Mouse (Mus musculus): ENCODE data around the gene Thg1l.

Thg1l gene

GRCm38 (mm10) chr11:45927456-45927855 lies 27.8 kb downstream of the Thg1l start:
- no peak for DNase-seq (ENCODE audit: low spot score)

- peak; percentile 65 for DNase-seq (ENCODE audit: low spot score)
Observed at GRCm38 (mm10) chr11:45926640-45927082, 28.6 kb downstream of the Thg1l start.

- no peak for DNase-seq (ENCODE audit: low spot score)
Observed at GRCm38 (mm10) chr11:45925436-45925835, 29.9 kb downstream of the Thg1l start.

GRCm38 (mm10) chr11:45921480-45921898 lies 33.8 kb downstream of the Thg1l start:
- no peak for DNase-seq (ENCODE audit: low spot score)

DNA sequence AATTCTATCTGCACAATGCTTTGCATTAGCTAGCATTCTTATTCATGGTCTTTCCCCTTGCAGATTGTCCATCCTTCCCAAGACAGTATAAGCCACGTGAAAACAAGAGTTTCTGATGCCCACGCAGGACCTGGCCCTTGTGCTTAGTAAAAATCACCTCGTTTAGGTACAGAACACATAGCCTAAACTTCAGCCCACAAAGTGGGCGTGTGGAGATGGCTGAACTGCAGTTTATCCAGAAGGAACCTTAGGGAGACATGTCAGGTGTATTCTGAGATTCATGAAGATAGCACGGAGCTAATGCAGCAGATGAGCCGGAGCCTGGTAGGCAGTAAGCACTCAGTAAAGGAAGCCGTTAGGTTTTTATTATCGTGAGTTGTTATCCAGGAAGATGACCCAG lies 34.3 kb downstream of the Thg1l start:
- DNase-seq (ENCODE audit: low spot score) = no peak

DNA sequence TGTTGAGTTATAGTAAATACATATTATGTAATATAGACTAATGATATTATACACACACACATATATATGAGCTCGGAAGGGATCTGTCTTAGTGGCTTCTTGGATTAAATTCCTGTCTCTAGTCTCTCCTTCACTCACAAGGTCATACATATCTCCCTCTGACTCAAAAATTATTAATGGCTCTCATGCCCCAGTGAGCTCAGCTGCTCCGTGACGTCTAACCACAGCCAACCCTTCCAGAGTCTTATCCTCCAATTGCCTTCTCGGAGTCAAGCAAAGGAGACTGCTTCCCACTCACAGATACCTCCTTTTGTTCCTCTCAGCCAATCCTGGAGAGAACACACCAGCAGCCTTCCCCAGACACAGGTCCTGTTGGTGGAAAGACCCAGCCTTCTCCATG lies 36.5 kb downstream of the Thg1l start:
- DNase-seq (ENCODE audit: low spot score) = no peak

- DNase-seq (ENCODE audit: low spot score) = no peak
Observed at GRCm38 (mm10) chr11:45918018-45918417, 37.3 kb downstream of the Thg1l start.

DNA sequence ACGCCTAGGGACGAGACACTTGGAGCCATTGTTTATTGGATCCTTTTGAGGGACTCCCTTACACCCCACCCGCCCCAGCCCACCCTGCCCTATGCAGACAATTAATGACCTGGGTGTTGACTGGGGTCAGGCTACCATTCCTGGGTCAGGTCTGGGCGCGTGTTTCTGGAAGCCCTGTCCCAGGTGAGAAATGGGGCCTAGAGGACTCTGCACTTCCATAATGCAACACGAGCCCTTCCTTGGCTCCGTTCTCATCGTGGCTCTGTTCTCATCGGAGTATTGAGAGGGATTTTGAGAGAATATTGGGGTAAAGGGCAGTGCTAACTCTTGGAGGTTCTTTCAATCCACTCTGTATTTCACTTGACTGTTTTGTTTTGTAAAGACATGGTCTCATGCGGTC lies 39.1 kb downstream of the Thg1l start:
- no peak for DNase-seq (ENCODE audit: low spot score)

DNA sequence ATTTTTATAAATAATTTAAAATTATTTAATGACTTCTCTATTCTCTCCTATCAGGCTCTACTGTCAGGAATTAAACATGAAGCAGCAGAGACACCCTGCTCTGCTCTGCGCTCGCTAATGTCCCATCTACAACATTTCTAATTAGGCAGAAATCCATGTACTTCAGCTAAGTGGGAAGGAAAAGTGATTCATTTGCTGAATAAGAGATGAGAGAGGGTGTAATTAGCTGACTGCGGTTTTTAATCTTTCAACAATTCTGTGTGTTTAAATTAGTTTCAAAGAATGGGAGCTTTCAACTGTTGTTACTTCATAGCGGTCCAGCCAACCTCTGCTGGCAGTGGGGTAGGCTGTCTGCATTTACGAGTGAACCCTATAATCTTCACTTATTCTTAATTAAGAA lies 44.6 kb downstream of the Thg1l start:
- no peak for DNase-seq (ENCODE audit: low spot score)

DNA sequence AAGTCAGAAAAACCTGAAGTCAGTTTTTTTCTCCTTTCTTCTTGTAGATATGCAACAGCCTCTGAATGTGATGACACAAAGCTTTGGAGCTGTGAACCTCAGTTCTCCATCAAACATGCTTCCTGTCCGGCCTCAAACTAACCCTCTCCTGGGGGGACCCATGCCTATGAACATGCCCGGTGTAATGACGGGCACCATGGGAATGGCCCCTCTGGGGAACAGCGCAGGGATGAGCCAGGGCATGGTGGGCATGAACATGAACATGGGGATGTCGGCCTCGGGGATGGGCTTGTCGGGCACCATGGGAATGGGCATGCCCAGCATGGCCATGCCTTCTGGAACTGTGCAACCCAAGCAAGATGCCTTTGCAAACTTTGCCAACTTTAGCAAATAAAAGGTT lies 46.4 kb downstream of the Thg1l start:
- DNase-seq (ENCODE audit: low spot score) = no peak

DNA sequence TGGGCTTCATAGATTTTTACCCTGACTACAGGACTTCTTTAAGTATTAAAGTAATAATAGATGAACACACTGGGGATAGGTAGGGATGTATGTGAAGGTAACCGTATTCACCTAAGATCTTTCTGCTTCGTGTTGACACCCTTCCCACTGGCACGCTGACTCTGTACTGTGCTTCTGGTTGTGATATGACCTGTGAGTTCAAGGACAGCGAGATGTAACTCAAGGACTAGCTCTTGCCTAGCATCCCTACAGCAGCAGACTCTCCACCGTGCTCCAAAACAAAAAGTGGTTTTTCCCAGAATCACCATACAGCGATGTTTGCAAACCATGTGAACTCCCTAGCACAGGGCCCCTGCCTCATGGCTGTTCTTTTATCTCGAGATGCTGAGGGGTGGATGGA lies 47.2 kb downstream of the Thg1l start:
- DNase-seq (ENCODE audit: low spot score) = no peak

- DNase-seq (ENCODE audit: low spot score) = no peak
Observed at GRCm38 (mm10) chr11:45907301-45907700, 48.0 kb downstream of the Thg1l start.

DNA sequence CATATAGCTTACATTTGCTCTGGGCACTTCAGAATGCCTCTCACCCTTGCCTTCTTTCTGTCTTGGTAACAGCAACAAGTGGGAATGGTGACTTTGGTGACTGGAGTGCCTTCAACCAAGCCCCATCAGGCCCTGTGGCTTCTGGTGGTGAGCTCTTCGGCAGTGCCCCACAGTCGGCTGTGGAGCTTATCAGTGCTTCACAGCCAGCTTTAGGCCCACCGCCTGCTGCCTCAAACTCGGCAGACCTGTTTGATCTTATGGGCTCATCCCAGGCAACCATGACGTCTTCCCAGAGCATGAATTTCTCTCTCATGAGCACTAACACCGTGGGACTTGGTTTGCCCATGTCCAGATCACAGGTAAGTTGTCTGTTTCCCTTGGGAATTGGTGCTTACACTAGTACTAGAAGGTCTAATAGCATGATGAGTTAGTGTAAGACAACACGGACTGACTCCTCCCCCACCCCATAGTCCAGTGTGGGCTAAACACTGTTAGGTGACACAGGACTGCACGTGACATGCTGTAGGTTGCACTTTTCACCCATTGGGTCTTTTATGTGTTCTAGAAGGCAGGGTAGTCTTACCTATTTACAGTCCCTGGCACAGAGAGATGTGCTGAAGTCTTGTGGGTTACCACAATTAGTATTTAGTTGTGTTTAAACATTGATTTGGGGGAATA lies 49.0 kb downstream of the Thg1l start:
- no peak for DNase-seq (ENCODE audit: low spot score)

DNA sequence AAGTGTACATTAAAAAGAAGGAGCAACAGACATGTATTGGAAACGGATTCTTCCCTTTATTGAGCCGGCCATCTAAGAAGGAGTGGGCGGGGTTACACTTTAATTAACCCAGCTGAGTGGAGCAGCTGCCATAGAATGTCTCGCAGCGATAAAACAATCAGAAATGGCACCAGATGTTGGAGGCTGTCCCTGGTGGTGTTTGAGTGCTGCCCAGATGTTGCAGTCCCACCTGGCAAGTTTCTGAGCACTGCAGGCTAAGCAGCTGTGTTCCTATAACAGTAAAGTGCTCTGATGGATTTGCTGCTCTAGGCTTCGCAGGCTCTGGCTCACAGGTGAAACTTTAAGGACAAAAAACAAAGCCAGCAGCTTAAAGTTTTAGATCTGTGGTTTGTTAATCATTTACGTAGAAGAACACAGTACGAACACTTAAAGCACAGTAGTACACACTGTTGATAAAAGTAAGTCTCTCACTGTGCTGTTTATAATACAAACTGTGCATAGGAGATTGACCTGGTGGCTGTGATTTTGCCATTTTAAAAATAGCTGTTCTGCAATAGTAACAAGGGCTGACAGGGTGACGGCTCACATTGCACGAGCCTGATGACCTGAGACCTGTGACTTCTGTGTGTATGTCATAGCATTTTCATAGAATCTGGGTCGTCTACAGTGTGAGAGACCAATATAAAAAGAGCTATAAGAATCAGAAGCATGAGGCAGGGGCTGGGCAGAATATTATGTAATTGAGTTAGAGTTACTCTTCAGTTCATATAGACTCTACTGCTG lies 54.9 kb downstream of the Thg1l start:
- DNase-seq (ENCODE audit: low spot score) = no peak

- DNase-seq (ENCODE audit: low spot score) = no peak
Observed at GRCm38 (mm10) chr11:45897392-45897791, 57.9 kb downstream of the Thg1l start.
